Mouse (Mus musculus) megakaryocyte, embryonic 14.5 days (primary cell): ENCODE measurements around the gene Tctn3.

Source experiments
- FLI1 ChIP-seq: IDR thresholded peaks from 2 replicates; pipeline ENCODE4 v1.6.1; 2012; ENCODE audit warnings: low read length, inconsistent platforms, mixed read lengths
- GATA1 ChIP-seq: IDR thresholded peaks from 3 replicates; pipeline ENCODE4 v1.6.1; 2012; ENCODE audit warnings: mixed read lengths, low read length, inconsistent platforms, borderline replicate concordance

- no peak for TF ChIP-seq GATA1
- no peak for TF ChIP-seq FLI1
These were observed 20.2 kb upstream of the Tctn3 start for GRCm38 (mm10) chr19:40632193-40632592.
